Mouse (Mus musculus) T-helper 17 cell (primary cell): ENCODE data around the gene Ncaph2.

Source experiments
- in situ Hi-C, 2 experiments: fragments of 300-600 bp; cut with MboI, MseI; formaldehyde crosslinking; loops; 1 replicate in 1 of 2; 2 replicates in 1 of 2; pipeline ENCODE4 v1.15.1; 2025; ENCODE audit warnings: high pct_unique_total_duplicates in 2 of 2

Ncaph2 gene

GRCm38 (mm10) chr15:89377938-89378828 lies 22.7 kb downstream of the Ncaph2 start:
- in situ Hi-C loops: no loop called here

GRCm38 (mm10) chr15:89378831-89379401 lies 23.4 kb downstream of the Ncaph2 start, which contains the start of gene Odf3b:
Odf3b (minus strand) TSS chr15:89379282.
- in situ Hi-C loops: no loop called here

DNA sequence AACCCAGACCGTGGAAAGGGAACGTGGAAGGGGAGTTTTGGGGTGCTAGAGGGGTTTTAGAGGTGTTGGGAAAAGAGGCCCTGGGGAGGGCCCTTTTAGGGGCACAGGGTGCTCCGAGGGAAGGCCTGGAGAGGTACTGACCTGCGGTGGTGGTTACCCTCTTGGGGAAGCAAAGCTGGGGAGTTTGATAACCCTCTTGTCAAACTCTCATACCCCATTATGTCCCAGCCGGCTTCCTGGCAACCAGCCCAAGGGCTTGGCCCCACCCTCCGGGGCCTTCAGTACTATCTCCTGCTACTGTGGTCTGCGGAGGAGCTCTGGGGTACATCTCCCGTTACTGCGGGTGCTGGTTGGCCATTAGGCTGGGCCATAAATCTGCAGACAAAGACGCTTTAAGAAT lies 23.9 kb downstream of the Ncaph2 start:
- in situ Hi-C loops: no loop called here

- in situ Hi-C loops: no loop called here
Measured at GRCm38 (mm10) chr15:89384617-89385016, 29.1 kb downstream of the Ncaph2 start, which contains the start of gene Klhdc7b. Klhdc7b (plus strand) TSS chr15:89384917.

DNA sequence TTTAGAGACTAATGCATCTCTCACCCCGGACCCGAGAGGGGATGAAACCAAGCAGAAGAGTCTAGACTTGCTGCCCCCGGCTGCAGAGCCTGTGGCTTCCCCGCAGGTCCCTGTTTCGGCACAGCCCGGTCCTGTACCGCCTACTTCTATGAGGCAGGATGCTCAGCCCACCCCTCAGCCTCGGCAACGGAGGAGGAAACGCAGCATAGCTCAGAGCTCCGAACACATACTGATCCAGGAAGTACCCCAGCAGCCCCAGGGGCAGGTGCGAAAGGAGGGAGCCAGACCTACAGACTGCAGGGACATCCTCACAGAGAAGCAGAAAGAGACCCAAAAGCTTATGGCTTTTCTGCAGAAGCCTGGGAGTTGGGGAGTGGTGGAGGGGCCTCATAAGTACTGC lies 31.6 kb downstream of the Ncaph2 start:
- in situ Hi-C loops: no loop called here

DNA sequence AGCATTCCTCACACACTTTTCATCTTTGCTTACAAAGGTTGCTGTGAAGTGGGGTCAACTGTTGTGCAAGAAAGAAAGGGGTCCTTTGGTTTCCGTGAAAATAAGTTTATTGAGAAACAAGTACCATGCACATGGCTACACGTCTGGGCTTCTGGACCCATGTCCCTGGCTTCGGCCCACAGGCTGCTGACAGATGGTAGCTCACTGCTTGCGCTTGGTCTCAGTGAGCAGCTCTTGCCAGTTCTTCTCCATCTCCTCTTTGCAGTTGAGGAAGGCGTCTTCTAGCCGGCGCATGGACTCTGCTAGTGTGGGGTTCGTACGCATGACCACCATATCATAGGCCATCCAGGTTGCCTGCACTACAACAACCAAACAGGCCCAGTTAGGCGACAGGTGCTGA lies 34.6 kb downstream of the Ncaph2 start:
- in situ Hi-C loops: no loop called here

GRCm38 (mm10) chr15:89396883-89397282 lies 41.4 kb downstream of the Ncaph2 start:
- in situ Hi-C loops: no loop called here

DNA sequence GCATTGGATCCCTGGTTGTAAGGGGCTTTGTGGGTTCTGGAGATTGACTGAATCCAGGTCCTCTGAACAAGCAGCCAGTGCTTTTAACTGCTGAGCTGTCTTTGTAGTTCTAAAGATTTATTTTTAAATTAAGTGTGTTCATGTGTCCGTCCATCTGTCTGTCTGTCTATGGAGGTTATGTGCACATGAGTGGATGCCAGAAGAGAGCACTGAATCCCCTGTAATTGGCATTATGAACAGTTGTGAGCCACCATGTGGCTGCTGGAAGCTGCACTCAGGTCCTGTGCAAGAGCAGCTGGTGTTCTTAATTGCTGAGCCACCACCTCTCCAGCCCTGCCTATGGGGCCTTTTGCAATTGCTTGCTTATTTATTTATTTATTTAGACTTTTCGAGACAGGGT lies 42.6 kb downstream of the Ncaph2 start:
- in situ Hi-C loops: no loop called here

DNA sequence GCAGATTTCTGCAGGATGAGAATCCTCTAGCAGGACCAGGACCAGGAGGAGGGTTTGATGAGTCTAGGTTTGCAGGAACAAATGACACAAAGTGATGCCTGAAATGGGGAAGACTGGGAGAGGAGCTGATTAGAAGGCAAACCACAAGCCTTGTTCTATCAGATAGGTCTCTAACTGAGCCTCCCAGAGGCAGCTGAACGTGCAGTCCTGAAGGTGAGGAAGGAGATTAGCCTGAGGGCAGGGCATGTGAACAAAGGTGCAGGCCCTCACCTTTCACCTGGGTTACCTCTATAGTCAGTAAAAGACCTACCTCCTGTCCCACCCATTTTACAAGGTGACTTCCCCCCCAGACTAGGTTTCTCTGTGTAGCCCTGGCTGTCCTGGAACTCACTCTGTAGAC lies 44.2 kb downstream of the Ncaph2 start:
- in situ Hi-C loops: no loop called here

- in situ Hi-C loops: no loop called here
Measured at GRCm38 (mm10) chr15:89402471-89402870, 47.0 kb downstream of the Ncaph2 start.

- in situ Hi-C loops: no loop called here
Measured at GRCm38 (mm10) chr15:89404831-89405623, 49.5 kb downstream of the Ncaph2 start.

GRCm38 (mm10) chr15:89406691-89407090 lies 51.2 kb downstream of the Ncaph2 start:
- in situ Hi-C loops: no loop called here

- in situ Hi-C loops: no loop called here
Measured at GRCm38 (mm10) chr15:89410118-89410517, 54.6 kb downstream of the Ncaph2 start, which contains the start of gene Syce3. Syce3 (minus strand) TSS chr15:89410503.

- in situ Hi-C loops: no loop called here
Measured at GRCm38 (mm10) chr15:89415282-89415681, 59.8 kb downstream of the Ncaph2 start.

- in situ Hi-C loops: no loop called here
Measured at GRCm38 (mm10) chr15:89421938-89422337, 66.4 kb downstream of the Ncaph2 start.
